28 mouse cellular contexts compared by ENCODE assay signal in the genomic region with DNA sequence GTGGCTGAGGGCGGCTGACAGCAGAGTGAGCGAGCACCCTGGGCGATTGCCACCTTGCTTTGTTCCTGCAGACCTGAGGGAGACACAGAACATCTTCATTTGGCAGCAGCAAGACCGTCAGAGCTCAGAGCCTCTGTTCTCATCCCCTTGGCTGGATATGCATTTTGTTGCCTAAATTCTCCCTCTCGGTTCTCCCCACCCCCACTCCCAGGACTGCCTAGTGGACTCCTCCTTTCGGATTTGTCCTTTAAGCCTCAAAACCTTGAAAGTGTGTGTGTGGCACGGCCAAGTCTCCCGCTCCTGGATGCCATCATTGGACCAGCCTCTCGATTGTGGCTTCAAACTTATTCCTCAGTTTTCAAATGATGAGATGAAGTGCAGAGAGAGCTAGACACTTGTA. TPM values are rescaled to one million over a fixed set of nuclear protein-coding genes. Genes with fewer than 3 reads are reported as not detected.
A peak's percentile ranks its signal among the peaks of the same experiment; 100 is the strongest.
DNase-seq lines count a peak whose midpoint lies in the region; ATAC-seq and TF ChIP-seq lines count a peak whose summit lies in the region.
"Had no signal": no experiment of that assay in that cellular context is flagged by ENCODE, and none has a peak within 500 bp of the region (broad histone marks: within the 10 kb centered on the region; RNA-seq: fewer than 3 reads in every experiment).

No protein-coding gene starts in this region.

- H3K9me3 ChIP-seq in hindbrain, embryonic 16.5 days (ENCODE audit: control insufficient read depth, low read length), result no peaks in the 10 kb centered on the region
- peaks cover 5% of the 10 kb centered on the region for H3K9me3 ChIP-seq in hindbrain, embryonic 12.5 days (replicated peaks)
- no peaks in the 10 kb centered on the region for H3K9me3 ChIP-seq in midbrain, embryonic 11.5 days (ENCODE audit: control insufficient read depth, low read length)
- no peaks in the 10 kb centered on the region for H3K9me3 ChIP-seq in midbrain, embryonic 13.5 days
- H3K9me3 ChIP-seq in stomach, embryonic 14.5 days (ENCODE audit: control insufficient read depth, low read depth, low read length), result peaks cover 2% of the 10 kb centered on the region; the same call in 1 of the 2 replicates
- H3K9me3 ChIP-seq in stomach, postnatal 0 days (ENCODE audit: control insufficient read depth, low read length), result no peaks in the 10 kb centered on the region

- peaks cover 7% of the 10 kb centered on the region; the same call in 1 of the 2 replicates for H3K4me1 ChIP-seq in hindbrain, embryonic 16.5 days (ENCODE audit: control insufficient read depth, insufficient read depth, low read depth, low read length)
- H3K4me1 ChIP-seq in hindbrain, embryonic 12.5 days, result peaks cover 20% of the 10 kb centered on the region
- H3K4me1 ChIP-seq in midbrain, embryonic 11.5 days (ENCODE audit: control insufficient read depth, insufficient read depth, low read length), result peaks cover 9% of the 10 kb centered on the region
- peaks cover 20% of the 10 kb centered on the region for H3K4me1 ChIP-seq in midbrain, embryonic 13.5 days (replicated peaks)
- 0 out of 2 replicates have a peak, but pooled peaks cover 5% of the 10 kb centered on the region for H3K4me1 ChIP-seq in stomach, embryonic 14.5 days (ENCODE audit: control insufficient read depth, insufficient read depth, low read length)
- H3K4me1 ChIP-seq in stomach, postnatal 0 days (replicated peaks; ENCODE audit: control insufficient read depth, insufficient read depth), result 0 out of 2 replicates have a peak, but pooled peaks cover 2% of the 10 kb centered on the region
- H3K4me1 ChIP-seq: liver, embryonic 12.5 days had no signal

- no peaks in the 10 kb centered on the region for H3K27me3 ChIP-seq in hindbrain, embryonic 16.5 days (replicated peaks; ENCODE audit: control insufficient read depth, insufficient read depth, low read length)
- peaks cover 3% of the 10 kb centered on the region; the same call in 1 of the 2 replicates for H3K27me3 ChIP-seq in hindbrain, embryonic 12.5 days
- H3K27me3 ChIP-seq in midbrain, embryonic 11.5 days (ENCODE audit: control insufficient read depth, insufficient read depth, low read length), result no peaks in the 10 kb centered on the region
- H3K27me3 ChIP-seq in midbrain, embryonic 13.5 days, result peaks cover 3% of the 10 kb centered on the region; the same call in 1 of the 2 replicates
- no peaks in the 10 kb centered on the region for H3K27me3 ChIP-seq in stomach, embryonic 14.5 days (ENCODE audit: control insufficient read depth, insufficient read depth, low read length)
- no peaks in the 10 kb centered on the region for H3K27me3 ChIP-seq in stomach, postnatal 0 days (ENCODE audit: control insufficient read depth, insufficient read depth, low read length)
- H3K27me3 ChIP-seq: embryonic facial prominence, embryonic 15.5 days had no signal

- H3K4me2 ChIP-seq in hindbrain, embryonic 16.5 days (ENCODE audit: low read length), result peak overlapping the region; percentile 22
- H3K4me2 ChIP-seq in hindbrain, embryonic 12.5 days (replicated peaks), result no peak overlapping the region
- H3K4me2 ChIP-seq in midbrain, embryonic 11.5 days, result no peak overlapping the region
- no peak overlapping the region for H3K4me2 ChIP-seq in midbrain, embryonic 13.5 days (replicated peaks)
- H3K4me2 ChIP-seq in stomach, embryonic 14.5 days (replicated peaks; ENCODE audit: low read depth, low read length), result peak overlapping the region; percentile 18; the same call in 1 of the 2 replicates
- peak overlapping the region; percentile 14; the same call in 1 of the 2 replicates for H3K4me2 ChIP-seq in stomach, postnatal 0 days (replicated peaks; ENCODE audit: low read depth)
- H3K4me2 ChIP-seq: embryonic facial prominence, embryonic 15.5 days; forebrain, embryonic 12.5 days; heart, embryonic 13.5 days; liver, embryonic 12.5 days had no signal

- no peak overlapping the region for H3K27ac ChIP-seq in hindbrain, embryonic 16.5 days (ENCODE audit: low read depth, low read length)
- H3K27ac ChIP-seq in hindbrain, embryonic 12.5 days, result no peak overlapping the region
- no peak overlapping the region for H3K27ac ChIP-seq in midbrain, embryonic 11.5 days (ENCODE audit: low read depth, low read length)
- no peak overlapping the region for H3K27ac ChIP-seq in midbrain, embryonic 13.5 days
- no peak overlapping the region for H3K27ac ChIP-seq in stomach, embryonic 14.5 days (ENCODE audit: low read length)
- H3K27ac ChIP-seq in stomach, postnatal 0 days (replicated peaks), result no peak overlapping the region
- H3K27ac ChIP-seq: embryonic facial prominence, embryonic 10.5 days; embryonic facial prominence, embryonic 15.5 days; forebrain, embryonic 12.5 days; heart, embryonic 13.5 days; layer of hippocampus, adult 2 months; liver, embryonic 12.5 days; midbrain, embryonic 10.5 days had no signal

- no peak for TF ChIP-seq CTCF in stomach, postnatal 0 days (IDR thresholded peaks at IDR 0.05; ENCODE audit: low read depth)

- DNase-seq in midbrain, embryonic 11.5 days (ENCODE audit: low spot score, missing footprints), result peak; percentile 74
- DNase-seq in stomach, postnatal 0 days (ENCODE audit: low spot score), result no peak
- DNase-seq in layer of hippocampus, postnatal 14 days (ENCODE audit: low spot score in 2 of 2), result no peak
- DNase-seq: B cell, adult 2 months; cerebellum, adult 8-10 months; cerebellum, postnatal 25 days; forebrain, postnatal 0 days; heart, postnatal 10 days; kidney, adult 2 months; kidney, postnatal 36 days; left cerebral cortex, postnatal 4 days; liver, postnatal 0 days; thymus, adult 18-20 months; thymus, postnatal 25 days had no signal

- no peak for ATAC-seq in hindbrain, embryonic 16.5 days
- ATAC-seq in hindbrain, embryonic 12.5 days (ENCODE audit: low FRiP score), result no peak
- ATAC-seq in midbrain, embryonic 11.5 days (ENCODE audit: low FRiP score), result no peak
- no peak for ATAC-seq in midbrain, embryonic 13.5 days
- ATAC-seq in stomach, embryonic 14.5 days (ENCODE audit: insufficient number of reproducible peaks, insufficient read depth, low FRiP score, low read depth), result no peak
- no peak for ATAC-seq in stomach, postnatal 0 days (ENCODE audit: low FRiP score, low TSS enrichment)
- ATAC-seq: forebrain, postnatal 0 days; liver, embryonic 12.5 days; liver, postnatal 0 days had no signal

- WGBS in hindbrain, embryonic 16.5 days, result 53% methylated on average over 9 of the region's 9 CpGs
- 62% methylated on average over 9 of the region's 9 CpGs for WGBS in hindbrain, embryonic 12.5 days
- 58% methylated on average over 9 of the region's 9 CpGs for WGBS in midbrain, embryonic 11.5 days
- WGBS in midbrain, embryonic 13.5 days, result 60% methylated on average over 9 of the region's 9 CpGs
- 51% methylated on average over 9 of the region's 9 CpGs for WGBS in stomach, embryonic 14.5 days
- WGBS in stomach, postnatal 0 days, result 50% methylated on average over 9 of the region's 9 CpGs

- H3K9ac ChIP-seq in hindbrain, embryonic 16.5 days (ENCODE audit: low read depth, low read length), result no peak overlapping the region
- H3K9ac ChIP-seq in hindbrain, embryonic 12.5 days, result no peak overlapping the region
- no peak overlapping the region for H3K9ac ChIP-seq in midbrain, embryonic 11.5 days (ENCODE audit: low read length)
- no peak overlapping the region for H3K9ac ChIP-seq in midbrain, embryonic 13.5 days (replicated peaks)
- no peak overlapping the region for H3K9ac ChIP-seq in stomach, embryonic 14.5 days (replicated peaks; ENCODE audit: low read depth, low read length)
- H3K9ac ChIP-seq in stomach, postnatal 0 days (ENCODE audit: low read length), result no peak overlapping the region; the same call in 1 of the 2 replicates
- H3K9ac ChIP-seq: embryonic facial prominence, embryonic 15.5 days; forebrain, embryonic 12.5 days; forebrain, postnatal 0 days; heart, embryonic 13.5 days; liver, embryonic 12.5 days; liver, postnatal 0 days had no signal

- TF ChIP-seq EP300 in stomach, postnatal 0 days (optimal IDR thresholded peaks at IDR 0.05), result no peak

- no peaks in the 10 kb centered on the region for H3K36me3 ChIP-seq in hindbrain, embryonic 16.5 days (ENCODE audit: control insufficient read depth, insufficient read depth, low read length)
- no peaks in the 10 kb centered on the region for H3K36me3 ChIP-seq in hindbrain, embryonic 12.5 days
- H3K36me3 ChIP-seq in midbrain, embryonic 11.5 days (ENCODE audit: control insufficient read depth, insufficient read depth, low read length), result no peaks in the 10 kb centered on the region
- H3K36me3 ChIP-seq in midbrain, embryonic 13.5 days, result no peaks in the 10 kb centered on the region
- no peaks in the 10 kb centered on the region for H3K36me3 ChIP-seq in stomach, embryonic 14.5 days (ENCODE audit: control insufficient read depth, insufficient read depth, low read length)
- no peaks in the 10 kb centered on the region for H3K36me3 ChIP-seq in stomach, postnatal 0 days (ENCODE audit: control insufficient read depth, insufficient read depth, low read length)
- H3K36me3 ChIP-seq: embryonic facial prominence, embryonic 10.5 days; embryonic facial prominence, embryonic 15.5 days; forebrain, embryonic 12.5 days; G1E; heart, embryonic 13.5 days; liver, embryonic 12.5 days; midbrain, embryonic 10.5 days had no signal

- no peak overlapping the region for H3K4me3 ChIP-seq in hindbrain, embryonic 16.5 days (ENCODE audit: low read length)
- no peak overlapping the region for H3K4me3 ChIP-seq in hindbrain, embryonic 12.5 days
- H3K4me3 ChIP-seq in midbrain, embryonic 11.5 days (ENCODE audit: low read depth, low read length), result no peak overlapping the region
- H3K4me3 ChIP-seq in midbrain, embryonic 13.5 days (replicated peaks), result no peak overlapping the region
- H3K4me3 ChIP-seq in stomach, embryonic 14.5 days (ENCODE audit: low read depth, low read length), result no peak overlapping the region
- no peak overlapping the region for H3K4me3 ChIP-seq in stomach, postnatal 0 days (ENCODE audit: low read depth, low read length)
- H3K4me3 ChIP-seq: embryonic facial prominence, embryonic 10.5 days; embryonic facial prominence, embryonic 15.5 days; forebrain, embryonic 12.5 days; heart, embryonic 13.5 days; layer of hippocampus, adult 2 months; liver, embryonic 12.5 days; midbrain, embryonic 10.5 days had no signal

RNA-seq across cellular contexts. Expression of a gene that starts 7.5 kb away (rescaled TPM):
- 1.9 and 2.0 TPM in 2 replicates for polyA plus RNA-seq in hindbrain, embryonic 16.5 days (2015; fragmentation: Nextera tagmentation; extraction: Ambion mirVana)
- 1.0 and 1.2 TPM in 2 replicates for polyA plus RNA-seq in hindbrain, embryonic 12.5 days (2016; fragmentation: Nextera tagmentation; extraction: Ambion mirVana)
- polyA plus RNA-seq in midbrain, embryonic 11.5 days (2014; fragmentation: Nextera tagmentation; extraction: Ambion mirVana), result 1.2 and 1.7 TPM in 2 replicates
- polyA plus RNA-seq in midbrain, embryonic 13.5 days (2015; fragmentation: Nextera tagmentation; extraction: Ambion mirVana), result 2.6 and 3.9 TPM in 2 replicates
- polyA plus RNA-seq in stomach, embryonic 14.5 days (2014; fragmentation: Nextera tagmentation; extraction: Ambion mirVana), result 7.1 and 7.4 TPM in 2 replicates
- 0.65 and 1.0 TPM in 2 replicates for polyA plus RNA-seq in stomach, postnatal 0 days (2015; fragmentation: Nextera tagmentation; extraction: Ambion mirVana)
- total RNA-seq in layer of hippocampus, postnatal 14 days (2021), result 10 to 100 TPM; 33.0 to 41.3 TPM
- total RNA-seq: heart, adult 8-10 months; neutrophil, adult 5-6 weeks had no signal
- polyA plus RNA-seq: G1E had no signal

RNA-seq across cellular contexts. Expression of a gene that starts 58.6 kb away (rescaled TPM):
- polyA plus RNA-seq in hindbrain, embryonic 16.5 days (2015; fragmentation: Nextera tagmentation; extraction: Ambion mirVana), result 6.9 and 7.5 TPM in 2 replicates
- 12.2 and 13.7 TPM in 2 replicates for polyA plus RNA-seq in hindbrain, embryonic 12.5 days (2016; fragmentation: Nextera tagmentation; extraction: Ambion mirVana)
- polyA plus RNA-seq in midbrain, embryonic 11.5 days (2014; fragmentation: Nextera tagmentation; extraction: Ambion mirVana), result 8.0 TPM in 2 replicates
- 6.0 and 8.7 TPM in 2 replicates for polyA plus RNA-seq in midbrain, embryonic 13.5 days (2015; fragmentation: Nextera tagmentation; extraction: Ambion mirVana)
- 6.9 and 7.1 TPM in 2 replicates for polyA plus RNA-seq in stomach, embryonic 14.5 days (2014; fragmentation: Nextera tagmentation; extraction: Ambion mirVana)
- 6.3 and 8.1 TPM in 2 replicates for polyA plus RNA-seq in stomach, postnatal 0 days (2015; fragmentation: Nextera tagmentation; extraction: Ambion mirVana)
- 10 to 100 TPM; 16.7 to 17.4 TPM for total RNA-seq in layer of hippocampus, postnatal 14 days (2021)

RNA-seq across cellular contexts. Expression of a gene that starts 58.6 kb away (rescaled TPM):
- polyA plus RNA-seq in hindbrain, embryonic 16.5 days (2015; fragmentation: Nextera tagmentation; extraction: Ambion mirVana), result 60.0 and 67.8 TPM in 2 replicates
- polyA plus RNA-seq in hindbrain, embryonic 12.5 days (2016; fragmentation: Nextera tagmentation; extraction: Ambion mirVana), result 77.2 and 83.6 TPM in 2 replicates
- polyA plus RNA-seq in midbrain, embryonic 11.5 days (2014; fragmentation: Nextera tagmentation; extraction: Ambion mirVana), result 75.4 and 92.2 TPM in 2 replicates
- polyA plus RNA-seq in midbrain, embryonic 13.5 days (2015; fragmentation: Nextera tagmentation; extraction: Ambion mirVana), result 68.0 and 71.8 TPM in 2 replicates
- polyA plus RNA-seq in stomach, embryonic 14.5 days (2014; fragmentation: Nextera tagmentation; extraction: Ambion mirVana), result 82.3 and 102 TPM in 2 replicates
- polyA plus RNA-seq in stomach, postnatal 0 days (2015; fragmentation: Nextera tagmentation; extraction: Ambion mirVana), result 126 and 138 TPM in 2 replicates
- total RNA-seq in layer of hippocampus, postnatal 14 days (2021), result 10 to 100 TPM; 64.3 to 70.6 TPM

RNA-seq across cellular contexts. Expression of a gene that starts 58.9 kb away (rescaled TPM):
- polyA plus RNA-seq in hindbrain, embryonic 16.5 days (2015; fragmentation: Nextera tagmentation; extraction: Ambion mirVana), result 15.1 and 16.8 TPM in 2 replicates
- polyA plus RNA-seq in hindbrain, embryonic 12.5 days (2016; fragmentation: Nextera tagmentation; extraction: Ambion mirVana), result 21.7 and 22.8 TPM in 2 replicates
- 23.8 and 24.6 TPM in 2 replicates for polyA plus RNA-seq in midbrain, embryonic 11.5 days (2014; fragmentation: Nextera tagmentation; extraction: Ambion mirVana)
- 29.1 and 29.4 TPM in 2 replicates for polyA plus RNA-seq in midbrain, embryonic 13.5 days (2015; fragmentation: Nextera tagmentation; extraction: Ambion mirVana)
- polyA plus RNA-seq in stomach, embryonic 14.5 days (2014; fragmentation: Nextera tagmentation; extraction: Ambion mirVana), result 29.9 and 31.9 TPM in 2 replicates
- polyA plus RNA-seq in stomach, postnatal 0 days (2015; fragmentation: Nextera tagmentation; extraction: Ambion mirVana), result 4.9 and 5.5 TPM in 2 replicates
- total RNA-seq in layer of hippocampus, postnatal 14 days (2021), result 10 to 100 TPM; 25.6 to 29.5 TPM

Comparison
In these comparisons a context has a peak if more than half of its experiments do, and no peak if none do; other contexts are left out.
1. H3K4me2 ChIP-seq: peak in hindbrain, embryonic 16.5 days (single experiment), stomach, embryonic 14.5 days (single experiment) and stomach, postnatal 0 days (single experiment); none in hindbrain, embryonic 12.5 days (single experiment), midbrain, embryonic 11.5 days (single experiment) and midbrain, embryonic 13.5 days (single experiment).